Mouse (Mus musculus) bone marrow macrophage, adult 2 months (primary cell): ENCODE data around the gene Prep.

Source experiments
- CTCF ChIP-seq: IDR thresholded peaks from 2 replicates; pipeline ENCODE4 v1.5.1; 2012; ENCODE audit warnings: low read depth, mild to moderate bottlenecking, low read length, moderate library complexity
- POLR2A ChIP-seq: IDR thresholded peaks from 2 replicates; pipeline ENCODE4 v1.6.1; 2012; ENCODE audit warnings: mild to moderate bottlenecking, low read depth, low read length, borderline replicate concordance

DNA sequence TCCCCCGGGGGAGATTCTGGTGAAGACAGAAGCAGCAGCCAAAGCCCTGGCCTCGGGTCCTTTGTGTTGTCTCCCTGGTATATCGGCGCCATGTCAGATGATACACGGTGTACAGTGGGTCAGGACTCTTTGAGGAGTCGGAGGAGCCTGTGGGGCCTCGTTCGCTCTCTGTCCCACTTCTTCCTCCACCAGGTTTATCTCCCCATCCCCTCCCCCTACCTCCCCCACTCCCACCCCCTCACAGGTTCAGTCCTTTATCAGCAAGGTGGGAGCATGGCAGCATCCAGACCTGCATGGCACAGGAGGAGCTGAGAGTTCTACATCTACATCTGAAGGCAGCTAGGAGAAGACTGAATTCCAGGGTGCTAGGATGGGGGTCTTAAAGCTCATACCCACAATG is 98.8 kb downstream of the Prep start:
- no peak for TF ChIP-seq CTCF
- TF ChIP-seq POLR2A = no peak
